Mouse (Mus musculus) gastrocnemius, postnatal 36 days (tissue): ENCODE measurements around the gene Fgfr2. TPM values are rescaled to one million over a fixed set of nuclear protein-coding genes. Genes with fewer than 3 reads are reported as not detected.

Experiments used
- DNase-seq, 2 experiments: peaks; one replicate each; pipeline ENCODE4 v3.0.0; 2022
- intact Hi-C: fragments of 180-260 bp; cut with DNase I; formaldehyde crosslinking; loops from one replicate; pipeline ENCODE4 v1.15.1; 2025
- total RNA-seq, 2 experiments: library from RNA; stranded (reverse); gene quantifications; 2 replicates each; pipeline ENCODE4 v1.2.3; 2021

Fgfr2 gene
- total RNA-seq, 2 experiments from 2014 or later: 0.28 to 0.49 TPM

DNA sequence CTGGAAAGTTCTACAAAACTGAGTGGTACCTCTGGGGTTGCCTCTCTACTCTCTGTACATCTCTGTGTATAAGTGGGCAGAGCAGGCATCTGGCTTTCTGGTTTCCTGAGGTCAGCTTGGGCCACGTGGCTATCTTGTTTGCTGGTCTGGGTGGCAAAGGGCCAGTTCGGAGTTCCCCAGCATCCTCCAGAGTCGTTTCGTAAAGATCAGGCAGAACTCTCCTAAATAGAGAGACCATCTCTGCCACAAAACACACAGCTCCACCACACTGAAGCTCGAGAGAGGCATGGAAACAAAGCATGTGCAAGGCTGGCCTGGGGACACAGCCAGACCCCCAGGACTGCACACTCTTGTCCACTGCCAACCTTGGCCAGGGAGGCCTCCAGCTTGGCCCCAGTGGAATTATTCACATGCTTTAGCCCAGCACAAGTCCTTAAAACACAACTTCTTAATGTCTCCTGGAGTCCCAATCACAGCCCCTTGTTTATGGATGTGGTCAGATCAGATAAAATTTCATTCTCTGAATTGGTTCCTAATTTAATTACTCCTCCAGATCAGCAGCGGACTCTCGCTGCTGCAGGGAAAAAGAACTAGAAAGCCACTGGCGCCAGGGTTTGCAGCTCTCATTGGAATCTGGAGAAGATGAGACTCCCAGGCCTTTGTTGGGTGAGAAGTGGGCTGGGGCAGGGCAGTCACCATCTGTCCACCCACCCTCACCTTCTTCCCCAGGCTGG, 820.5 kb downstream of the Fgfr2 start:
- DNase-seq: peak; percentile 25 to 33
- intact Hi-C loops: no loop called here

DNA sequence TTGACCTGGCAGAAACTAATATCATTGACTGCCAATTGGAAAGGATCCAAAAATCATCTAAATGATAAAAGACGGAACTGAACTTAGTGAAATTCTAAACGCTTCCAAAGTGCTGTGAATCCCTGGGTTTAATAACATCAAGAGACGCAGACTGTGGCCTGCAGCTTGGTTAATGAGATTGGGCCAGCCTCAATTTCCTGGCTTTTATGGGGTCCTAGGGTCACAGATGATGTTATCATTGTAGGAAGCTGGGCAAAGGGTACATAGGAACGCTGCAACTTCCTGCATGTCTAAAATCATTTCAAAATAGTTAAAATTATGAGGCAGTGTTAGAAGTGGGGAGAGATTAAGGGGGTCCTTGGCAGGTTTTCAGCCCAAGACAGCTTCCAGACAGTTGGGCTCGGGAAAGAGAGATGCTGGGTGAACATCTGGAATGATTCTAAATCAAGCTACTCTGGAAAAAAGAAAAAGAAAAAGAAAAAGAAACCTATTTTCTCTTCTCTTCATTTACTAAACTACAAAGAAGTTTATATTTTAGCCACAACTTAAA, 823.4 kb downstream of the Fgfr2 start:
- DNase-seq: no peak
- intact Hi-C loops: no loop called here

DNA sequence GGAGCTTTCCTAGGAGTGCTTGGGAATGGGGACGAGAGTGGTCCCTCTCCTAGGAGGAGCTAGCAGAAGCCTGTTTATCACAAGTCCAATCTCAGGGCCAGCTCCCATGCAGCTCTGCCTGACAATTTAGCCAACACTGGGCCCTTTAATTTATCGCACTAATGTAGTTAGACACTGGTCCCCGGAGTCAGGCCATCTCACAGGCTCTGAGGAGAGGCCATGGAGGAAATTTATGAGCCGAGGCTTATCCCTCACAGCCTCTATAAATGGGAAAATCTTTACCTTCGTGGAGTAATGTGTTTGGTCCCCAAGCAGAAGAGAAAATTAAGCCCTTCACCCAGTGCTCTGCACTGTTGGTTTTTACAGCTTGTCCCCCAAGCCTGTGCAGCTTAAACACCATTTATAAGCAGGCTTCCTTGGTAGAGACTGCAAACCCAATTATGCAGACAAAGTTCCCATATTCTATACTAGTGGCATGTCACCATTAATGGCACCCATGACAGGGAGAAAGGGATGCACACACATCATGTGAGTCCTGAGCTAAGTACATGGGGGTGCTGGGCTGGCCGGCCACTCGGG, 824.6 kb downstream of the Fgfr2 start:
- no peak for DNase-seq
- intact Hi-C loops: no loop called here

DNA sequence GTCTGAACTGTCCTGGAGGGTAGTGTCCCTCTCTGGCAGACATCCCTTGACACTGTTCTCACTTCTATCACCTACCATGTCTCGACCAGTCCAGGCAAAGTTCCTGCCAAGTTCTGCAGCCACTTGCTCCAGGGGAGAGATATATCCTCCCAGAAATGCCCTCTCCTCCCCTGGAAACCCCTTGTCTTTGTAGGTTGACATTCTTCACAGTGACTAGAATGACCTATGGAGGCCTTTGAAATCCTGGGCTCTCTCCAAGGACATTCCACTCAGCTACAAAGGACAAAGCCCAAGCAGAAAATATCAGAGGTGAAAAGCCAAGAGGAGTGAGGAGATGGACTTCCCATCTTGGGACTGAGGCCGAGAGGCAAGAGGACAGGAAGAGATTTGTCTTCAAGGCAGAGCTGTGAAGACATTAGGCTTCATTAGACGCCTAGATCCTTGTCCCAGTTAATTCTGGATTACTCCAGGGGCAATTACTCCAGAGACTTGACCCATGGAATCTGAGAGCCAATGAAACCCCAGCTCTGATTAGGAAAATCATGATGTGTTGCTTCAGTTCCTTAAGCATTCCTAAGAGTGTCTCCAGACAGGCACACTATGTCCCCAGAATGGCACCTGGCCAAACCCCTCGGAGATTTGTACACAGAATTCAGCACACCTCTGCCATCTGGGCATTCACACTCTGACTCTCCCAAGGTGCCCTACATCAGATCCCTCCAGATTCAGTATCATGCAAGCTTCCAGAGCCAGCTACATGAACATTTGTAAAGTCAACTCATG, 826.3 kb downstream of the Fgfr2 start:
- intact Hi-C loops: no loop called here
- DNase-seq: no peak

DNA sequence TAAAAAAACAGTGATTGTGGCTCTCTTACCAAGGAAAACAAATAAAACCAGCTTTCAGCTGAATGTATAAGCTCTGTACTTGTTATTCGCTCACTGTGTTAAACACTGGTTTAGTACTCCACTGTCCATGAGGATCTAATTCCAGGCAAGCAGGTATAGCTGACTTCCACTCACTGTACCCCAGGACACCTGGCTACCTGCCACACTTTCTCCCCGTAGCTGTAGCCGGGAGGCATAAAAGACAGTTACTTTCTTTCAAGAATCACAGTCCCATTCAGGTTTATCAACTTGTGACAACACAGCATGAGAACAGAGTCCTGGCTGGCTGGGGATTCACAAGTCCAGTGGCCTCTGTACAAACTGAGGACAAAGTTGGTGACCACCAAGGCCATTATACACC, 827.0 kb downstream of the Fgfr2 start:
- DNase-seq: no peak
- intact Hi-C loops: no loop called here

DNA sequence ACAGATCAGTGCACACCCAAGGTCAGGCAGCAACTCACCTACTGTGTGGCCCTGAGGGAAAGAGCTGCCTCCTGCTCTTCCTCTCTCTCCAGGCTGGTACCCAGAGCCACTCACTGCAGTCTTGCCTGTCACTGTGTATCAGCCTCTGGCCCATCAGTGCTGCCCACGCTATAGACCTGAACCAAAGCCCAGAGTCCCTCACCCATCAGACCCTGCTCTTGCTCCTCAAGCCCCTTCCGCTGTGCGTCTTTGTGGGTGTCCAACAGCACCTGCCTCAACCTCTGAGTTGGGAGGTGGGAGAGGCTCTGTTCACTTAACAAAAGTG, 835.8 kb downstream of the Fgfr2 start:
- no peak for DNase-seq
- intact Hi-C loops: no loop called here

DNA sequence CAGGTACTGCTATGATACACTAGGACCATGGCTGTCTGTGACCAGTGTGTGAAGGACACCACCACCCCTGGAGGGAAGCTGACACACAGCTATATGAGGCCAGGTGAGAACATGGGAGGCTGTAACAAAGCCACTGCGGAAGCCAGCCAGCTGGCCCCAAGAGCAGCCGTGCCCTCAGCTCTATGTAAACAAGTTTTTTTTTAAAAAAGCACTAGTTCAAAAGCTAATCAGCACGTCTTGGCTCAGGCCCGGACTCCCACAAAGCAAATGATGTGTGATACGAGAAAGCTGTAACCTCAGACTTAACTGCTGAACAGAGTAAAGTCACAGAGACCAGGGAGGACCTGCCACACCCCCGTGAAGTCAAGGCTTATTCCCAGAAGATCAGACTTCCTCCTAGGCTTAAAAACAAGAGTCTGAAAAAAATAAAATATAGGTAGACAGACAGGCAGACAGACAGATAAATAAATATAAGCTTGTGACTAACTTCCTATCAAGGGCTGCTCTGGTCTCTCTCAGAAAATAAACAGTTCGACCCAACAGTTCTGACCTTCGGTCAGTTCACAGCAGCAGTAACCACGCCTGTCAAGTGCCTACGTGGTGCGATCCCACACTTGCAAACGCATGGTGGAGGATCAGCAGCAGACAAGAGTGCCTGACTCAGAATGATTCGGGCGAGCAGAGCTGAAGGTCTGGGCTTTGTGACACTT, 836.4 kb downstream of the Fgfr2 start:
- intact Hi-C loops: no loop called here
- no peak for DNase-seq

DNA sequence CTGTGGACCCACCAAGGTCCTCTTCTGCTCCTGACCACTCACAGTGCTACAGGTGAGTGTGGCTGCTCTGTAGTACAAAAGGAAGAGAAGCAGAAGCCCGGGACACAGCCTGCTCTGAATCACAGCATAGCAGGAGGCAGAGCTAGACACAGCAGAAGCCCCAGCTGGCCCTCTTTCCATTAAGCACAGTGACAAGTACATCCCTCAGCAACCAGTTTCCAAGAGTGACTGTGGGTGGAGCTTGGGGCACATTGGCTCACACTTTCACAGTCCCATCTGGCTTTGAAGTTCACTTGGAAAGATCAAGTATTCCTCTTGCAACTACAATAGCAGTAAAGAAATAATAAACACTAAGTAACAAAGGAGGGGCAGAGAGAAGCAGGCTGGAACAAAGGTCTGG, 838.4 kb downstream of the Fgfr2 start:
- DNase-seq: no peak
- intact Hi-C loops: no loop called here

DNA sequence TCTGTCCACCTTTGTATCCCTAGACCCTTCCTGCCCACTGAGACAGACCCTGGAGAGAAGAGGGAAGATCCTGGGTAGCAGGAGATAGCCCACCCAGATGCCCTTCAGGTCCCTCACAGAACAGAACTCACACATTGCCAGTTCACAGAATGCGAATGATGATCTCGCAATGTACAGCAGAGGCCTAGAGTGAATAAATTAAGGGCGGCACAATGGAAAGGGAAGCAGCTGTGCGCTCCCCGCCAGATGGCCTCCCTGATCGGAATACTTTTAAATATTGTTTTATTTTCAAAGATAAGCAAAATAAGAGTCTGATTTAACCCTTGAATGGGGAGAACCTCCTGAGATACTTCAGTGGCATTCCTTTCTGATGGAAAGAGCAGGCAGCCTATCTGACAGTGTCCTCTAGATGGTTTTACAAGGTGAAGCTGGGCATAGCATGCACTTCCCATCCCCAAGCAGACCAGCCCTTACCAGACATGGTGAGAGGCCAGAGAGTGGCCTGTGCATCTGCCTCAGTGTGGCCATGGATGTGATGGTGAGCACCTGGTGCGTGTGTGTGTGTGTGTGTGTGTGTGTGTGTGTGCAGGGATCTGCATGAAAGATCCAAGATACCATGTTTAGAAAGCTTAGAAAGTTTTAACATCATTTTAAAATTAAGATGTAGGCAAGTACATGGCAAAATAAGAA, 839.0 kb downstream of the Fgfr2 start:
- intact Hi-C loops: no loop called here
- DNase-seq: no peak

DNA sequence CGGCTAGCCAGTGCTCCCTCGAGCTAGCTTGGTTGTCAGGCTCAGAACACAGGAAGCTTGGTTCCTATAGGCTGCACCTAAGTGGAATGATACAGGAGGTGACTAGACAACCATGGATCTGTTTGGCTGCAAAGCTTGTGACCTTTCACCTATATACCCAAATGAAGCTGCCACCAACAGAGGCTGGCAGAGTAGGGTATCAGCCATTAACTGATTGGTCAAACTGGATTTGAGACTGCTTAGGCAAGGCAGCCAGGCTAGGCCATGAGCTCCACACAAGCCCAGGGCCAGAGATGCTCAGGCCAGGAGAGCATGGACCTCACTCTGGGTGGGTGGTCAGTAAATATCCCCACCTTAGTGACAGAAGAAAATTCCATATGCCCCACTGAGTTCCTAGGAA, 840.6 kb downstream of the Fgfr2 start:
- no peak for DNase-seq
- intact Hi-C loops: no loop called here

DNA sequence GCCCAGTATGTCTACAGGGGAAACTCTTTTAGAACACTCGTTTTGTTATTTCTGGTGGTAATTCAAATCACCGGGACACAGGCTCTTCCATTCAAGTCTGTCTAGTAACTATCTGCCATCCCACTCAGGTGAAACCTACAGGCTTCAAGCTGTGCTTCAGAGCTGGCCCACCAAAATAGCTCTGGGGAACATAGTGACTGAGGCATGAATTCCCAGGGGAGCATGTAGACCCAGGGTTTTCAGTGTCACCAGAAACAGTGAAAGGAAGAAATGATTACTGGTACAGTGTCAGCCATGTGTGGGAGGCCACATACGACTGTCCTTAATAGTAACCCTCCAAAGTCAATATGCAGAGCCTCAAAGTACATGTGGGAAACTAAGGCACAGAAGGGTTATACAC, 841.0 kb downstream of the Fgfr2 start:
- intact Hi-C loops: no loop called here
- DNase-seq: no peak

DNA sequence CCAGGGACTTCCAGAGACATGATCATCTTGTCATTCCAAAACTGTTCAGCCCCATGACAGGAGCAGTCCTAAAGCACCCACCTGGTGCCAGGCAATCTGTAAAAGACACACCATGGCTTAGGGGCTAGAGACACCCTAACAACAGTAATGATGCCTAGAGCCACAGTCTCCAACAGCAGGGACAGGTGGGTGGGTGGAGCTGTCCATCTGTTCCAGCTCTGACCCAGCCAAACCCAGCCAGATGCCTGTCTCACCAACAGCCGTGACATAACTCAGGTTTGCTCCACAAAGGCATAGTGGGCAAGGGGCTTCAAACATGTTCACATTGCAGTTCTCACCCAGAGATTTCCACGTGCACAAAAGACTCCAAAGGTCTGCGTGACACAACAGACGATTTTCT, 841.4 kb downstream of the Fgfr2 start:
- DNase-seq: no peak
- intact Hi-C loops: no loop called here

DNA sequence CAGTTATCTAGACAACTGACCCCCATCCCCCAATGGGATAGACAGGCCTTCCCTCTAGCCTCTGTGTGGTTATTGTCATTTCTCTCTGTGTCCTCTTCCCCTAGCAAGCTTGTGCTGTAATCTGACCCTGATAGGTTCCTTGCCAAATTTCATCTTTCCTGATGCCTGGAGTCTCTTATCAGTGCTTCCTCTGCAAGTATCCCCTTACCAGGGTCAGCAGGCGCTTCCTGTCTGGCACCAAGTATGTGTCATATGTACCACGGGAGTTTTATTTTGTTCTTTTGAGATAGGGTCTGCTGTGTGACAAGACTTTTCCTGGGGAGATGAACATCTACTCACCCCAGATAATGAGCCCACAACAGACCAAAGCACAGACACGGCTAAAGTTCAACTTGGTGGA, 844.5 kb downstream of the Fgfr2 start:
- intact Hi-C loops: no loop called here
- no peak for DNase-seq

DNA sequence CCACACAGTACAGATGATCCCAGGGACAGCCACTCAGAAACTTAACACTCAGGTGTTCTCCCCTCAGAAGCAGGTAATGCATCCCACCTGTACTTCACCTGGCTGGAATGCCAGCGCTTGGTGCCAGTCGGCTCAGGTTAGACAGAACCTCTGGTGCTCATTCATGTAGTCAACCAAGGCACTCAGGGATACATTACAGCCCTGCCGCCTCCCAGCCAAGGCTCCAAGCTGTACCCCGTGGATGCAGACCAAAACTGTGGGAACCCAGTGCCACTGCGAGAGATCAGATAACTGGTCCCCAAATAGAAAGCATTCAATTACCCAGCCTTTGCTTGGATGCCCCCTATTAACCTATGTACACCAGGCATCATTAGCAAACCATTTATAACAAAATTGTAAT, 846.9 kb downstream of the Fgfr2 start:
- peak in 1 of 2 experiments; percentile 15 for DNase-seq
- intact Hi-C loops: no loop called here

DNA sequence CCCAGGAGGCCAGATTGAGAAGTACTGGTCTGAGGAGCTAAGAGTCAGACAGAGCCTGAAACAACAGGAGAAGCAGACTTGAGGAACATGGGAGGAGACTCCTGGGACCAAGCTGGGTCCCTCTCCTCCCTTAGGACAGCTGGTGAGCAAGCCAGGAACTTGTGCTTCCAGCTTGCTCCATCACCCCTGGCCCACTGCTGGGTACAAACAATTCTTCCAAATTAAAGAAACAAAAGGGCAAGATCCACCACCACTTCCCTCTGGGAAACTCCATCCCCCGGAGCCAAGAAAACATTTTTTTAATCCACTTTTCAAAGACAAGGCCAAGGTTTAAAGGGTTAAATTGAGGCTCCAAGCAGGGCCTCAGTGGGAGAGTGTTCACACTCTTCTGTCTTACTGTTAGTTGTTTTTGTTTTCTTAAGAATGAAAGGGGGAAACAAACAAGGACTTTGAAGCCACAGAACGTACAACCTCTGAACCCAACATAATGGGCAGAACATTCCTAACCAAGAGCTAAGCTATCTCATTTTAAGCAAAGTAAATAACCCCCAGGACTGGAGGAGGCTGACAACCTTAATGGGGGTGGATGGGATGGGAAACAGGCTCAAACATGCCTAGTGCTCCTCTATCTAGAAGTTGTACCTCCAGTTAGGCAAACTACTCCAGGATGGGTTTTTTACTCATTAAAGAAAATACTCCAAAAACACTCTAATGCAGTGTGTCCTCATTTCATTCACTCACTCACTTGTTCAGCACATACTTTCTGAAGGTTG, 849.2 kb downstream of the Fgfr2 start:
- intact Hi-C loops: no loop called here
- DNase-seq: no peak

DNA sequence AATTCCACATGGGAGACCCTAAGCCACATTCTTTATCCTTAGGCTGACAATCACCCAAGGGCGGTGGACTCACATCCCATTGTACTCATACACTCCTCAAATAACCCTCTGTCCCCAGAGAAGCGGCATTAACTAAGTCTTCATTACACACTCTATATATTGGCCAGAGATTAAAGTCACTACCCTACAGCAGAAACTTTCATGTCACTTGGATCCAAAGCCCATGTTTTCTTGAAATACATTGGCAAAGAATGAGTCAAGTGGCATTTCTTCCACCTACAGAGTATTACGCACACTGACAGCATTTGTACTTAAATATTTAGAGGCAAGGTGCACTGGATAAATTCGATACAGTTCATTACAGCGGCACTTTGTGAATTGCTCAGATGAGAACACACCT, 850.2 kb downstream of the Fgfr2 start:
- no peak for DNase-seq
- intact Hi-C loops: no loop called here

DNA sequence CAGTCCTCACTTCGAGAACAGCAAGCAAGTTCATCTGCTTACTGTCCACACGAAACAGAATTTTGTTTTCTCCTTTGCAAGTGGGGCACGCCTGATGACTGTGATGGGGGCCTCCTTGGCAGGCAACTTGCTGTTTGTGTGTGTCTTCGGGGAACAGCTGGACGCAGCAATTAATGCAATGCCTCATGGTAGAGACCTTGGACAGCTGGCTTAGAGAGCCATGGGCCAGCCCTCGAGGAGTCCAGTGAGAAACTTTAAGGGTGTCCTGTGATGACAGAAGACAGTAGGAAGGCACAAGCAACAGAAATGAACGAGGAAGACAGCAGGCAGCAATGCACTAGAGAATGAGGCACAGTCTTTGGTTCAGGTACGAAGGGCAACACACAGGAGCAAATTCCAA, 852.8 kb downstream of the Fgfr2 start:
- intact Hi-C loops: no loop called here
- no peak for DNase-seq

DNA sequence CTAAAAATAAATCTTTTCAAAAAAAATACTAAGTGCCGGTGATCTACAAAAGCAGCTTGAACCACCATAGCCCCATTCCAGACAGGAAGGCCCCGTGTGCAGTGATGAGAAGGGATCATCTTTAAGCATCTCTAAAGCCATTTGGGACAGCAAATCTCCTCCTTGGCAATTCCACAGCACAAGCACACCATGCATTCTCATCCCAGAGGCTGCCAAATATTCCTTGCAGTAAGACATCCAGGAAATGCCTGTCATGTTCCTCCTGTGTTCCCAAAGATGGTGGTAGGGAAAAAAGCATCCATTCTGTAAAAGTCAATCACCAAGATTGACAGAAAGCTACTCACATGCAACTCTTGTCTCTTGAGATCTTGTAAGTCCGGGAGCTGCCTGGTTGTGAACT, 853.5 kb downstream of the Fgfr2 start:
- no peak for DNase-seq
- intact Hi-C loops: no loop called here

DNA sequence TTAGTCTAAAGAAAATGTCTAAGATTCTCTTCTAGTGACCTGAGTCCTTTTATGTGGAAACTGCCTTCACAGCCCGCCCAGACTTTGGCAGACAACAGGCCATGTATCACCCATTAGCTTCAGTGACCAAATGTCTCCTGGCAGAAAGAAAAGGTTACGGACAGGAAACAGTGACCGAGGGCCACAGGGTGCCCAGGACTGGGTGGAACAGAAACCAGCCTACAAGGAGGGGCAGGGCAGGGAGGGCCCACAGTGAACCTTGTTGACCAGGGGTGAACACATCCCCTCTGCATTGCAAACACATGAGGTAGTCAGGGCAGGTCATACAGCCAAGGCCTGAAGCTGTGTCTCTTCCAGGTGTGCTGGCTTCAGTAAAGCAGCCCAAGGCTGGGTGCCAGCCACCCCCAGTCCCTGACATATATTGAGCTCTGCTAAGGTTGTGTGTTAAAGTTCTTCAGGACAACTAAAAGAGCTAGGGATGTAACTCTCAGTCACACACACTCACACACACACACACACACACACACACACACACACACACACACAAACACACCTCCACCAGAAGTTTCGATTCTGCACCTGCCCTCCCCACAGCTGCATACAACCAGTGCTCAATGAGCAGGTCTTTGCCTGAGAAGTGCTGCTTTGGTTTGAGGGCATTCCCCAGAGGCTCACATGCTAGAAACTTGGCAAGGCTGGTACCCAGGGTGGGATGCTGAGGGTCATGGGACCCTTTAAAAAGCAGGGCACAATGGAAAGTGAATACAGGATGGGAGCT, 855.2 kb downstream of the Fgfr2 start:
- DNase-seq: no peak
- intact Hi-C loops: no loop called here
